Mouse (Mus musculus): Measurements from ENCODE around the gene Lrrk1.

DNA sequence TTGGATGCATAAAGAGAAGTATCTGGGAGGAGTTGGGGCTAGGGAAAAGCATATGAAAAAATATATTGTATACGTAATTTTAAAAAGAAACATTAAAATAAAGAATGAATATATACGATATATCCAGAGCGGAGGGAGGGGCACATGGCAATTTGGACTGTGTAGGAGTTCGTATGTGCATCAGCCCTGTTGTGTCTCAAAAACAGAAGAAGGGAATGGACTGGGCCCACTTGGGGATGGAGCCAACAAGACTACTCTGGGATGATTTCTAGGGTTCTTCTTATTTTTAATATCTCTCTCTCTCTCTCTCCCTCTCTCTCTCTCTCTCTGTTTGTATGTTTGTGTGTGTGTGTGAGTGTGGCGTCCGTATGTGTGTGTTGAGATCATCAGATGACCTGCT lies 1.7 kb downstream of the Lrrk1 start:
- TF ChIP-seq EP300 (IDR thresholded peaks at IDR 0.05; ENCODE audit: low read depth) (no peak), CTCF (IDR thresholded peaks at IDR 0.05; ENCODE audit: low read depth) (no peak)

Measured in liver, postnatal 0 days (tissue).